Mouse (Mus musculus) heart, adult 8-10 months (tissue): ENCODE results near the gene Cacna1c. TPM values are rescaled to one million over a fixed set of nuclear protein-coding genes. Genes with fewer than 3 reads are reported as not detected.

ENCODE experiments used
- DNase-seq: peaks from one replicate; pipeline ENCODE4 v3.0.0; 2022; ENCODE audit warnings: low spot score
- total RNA-seq, 4 experiments: library from RNA; stranded (reverse); gene quantifications; 2 replicates each; pipeline ENCODE4 v1.2.4; 2022

The Cacna1c gene
- total RNA-seq, result 100 to 1,000 TPM; 227 to 263 (median 245) TPM

DNA sequence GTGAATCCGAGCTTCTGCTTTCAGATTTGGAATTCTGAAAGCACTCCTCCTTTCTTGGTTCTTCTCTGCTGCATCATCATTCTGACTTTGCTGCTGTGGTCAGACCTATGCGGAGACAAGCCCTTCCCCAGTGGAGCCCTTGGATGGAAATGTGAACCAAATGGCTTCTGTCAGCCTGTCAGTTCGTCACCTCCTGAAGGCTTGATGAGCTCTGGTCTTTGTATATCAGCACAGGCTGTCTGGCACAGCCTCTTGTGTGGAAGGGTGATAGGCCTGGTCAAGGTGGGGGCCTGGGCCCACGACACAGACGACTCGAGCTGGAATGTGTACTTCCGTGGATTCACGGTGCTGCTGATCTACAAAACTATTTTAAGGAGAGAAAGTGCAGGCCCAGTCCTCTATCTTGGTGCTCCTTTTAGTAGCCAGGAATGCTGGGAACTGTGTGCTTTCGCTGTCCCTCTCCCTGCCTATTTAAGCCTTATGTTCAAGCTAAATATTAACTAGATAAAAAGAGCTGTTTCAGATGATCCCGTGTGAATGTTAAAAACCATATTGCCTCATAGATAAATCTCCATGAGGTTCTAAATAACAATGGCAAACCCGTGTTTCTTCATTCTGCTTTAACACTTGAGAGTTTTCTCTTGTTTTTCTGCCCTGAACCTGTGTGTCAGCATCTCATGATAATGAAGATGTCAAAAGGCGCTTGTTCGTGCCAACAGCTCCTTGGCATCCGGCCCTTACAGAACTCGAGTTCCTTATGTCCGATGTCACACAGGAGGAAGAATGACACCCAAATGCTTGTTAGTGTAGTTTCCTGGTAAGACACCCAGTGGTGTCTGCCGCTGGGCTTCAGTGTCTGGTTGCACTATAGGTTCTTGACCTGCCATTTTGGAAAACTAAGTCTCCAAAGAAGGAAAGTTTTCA lies at the start of gene Cacna1c:
Cacna1c (minus strand) TSS at position 37 of the 924 bp plus-strand sequence.
- DNase-seq, result peak; percentile 72

DNA sequence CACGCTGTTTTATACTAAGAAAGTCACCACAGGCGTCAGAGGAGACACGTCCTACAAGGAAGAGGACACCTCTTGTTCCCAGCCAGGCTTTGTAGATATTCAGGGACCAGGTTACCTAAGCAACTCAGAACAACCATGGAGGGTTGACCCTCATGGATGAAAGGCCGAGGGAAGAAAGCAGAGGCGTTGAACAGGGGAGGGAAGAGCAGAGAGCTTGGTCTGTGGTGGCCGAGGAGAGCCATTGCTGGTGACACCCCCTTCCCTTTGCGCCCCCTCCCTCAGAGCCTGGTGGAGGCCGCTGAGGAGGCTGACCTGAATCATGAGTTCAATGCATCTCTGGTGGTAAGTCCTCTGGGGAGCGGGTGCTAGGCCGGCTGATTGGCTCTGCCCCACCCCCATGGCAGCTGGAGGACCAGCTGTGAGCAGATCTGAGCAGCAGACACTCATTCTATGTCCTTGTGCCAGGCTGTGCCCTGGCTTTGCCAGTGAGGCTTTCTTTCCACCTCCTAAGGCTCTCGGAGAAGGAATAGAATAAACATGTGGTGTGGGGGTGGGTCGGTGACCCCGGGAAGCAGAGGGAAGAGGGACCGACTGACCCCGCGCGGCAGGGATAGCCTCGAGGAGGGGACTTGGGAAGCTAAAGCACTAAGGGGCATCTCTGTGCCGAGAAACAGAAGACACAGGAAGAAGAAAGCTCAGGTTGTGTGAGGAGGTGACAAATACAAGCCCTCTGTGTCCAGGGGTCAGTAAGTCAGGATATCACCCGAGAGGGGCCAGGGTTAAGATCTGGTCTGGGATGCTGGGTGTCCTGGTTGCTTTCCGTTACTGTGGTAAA lies 44.9 kb upstream of the Cacna1c start:
- no peak for DNase-seq

DNA sequence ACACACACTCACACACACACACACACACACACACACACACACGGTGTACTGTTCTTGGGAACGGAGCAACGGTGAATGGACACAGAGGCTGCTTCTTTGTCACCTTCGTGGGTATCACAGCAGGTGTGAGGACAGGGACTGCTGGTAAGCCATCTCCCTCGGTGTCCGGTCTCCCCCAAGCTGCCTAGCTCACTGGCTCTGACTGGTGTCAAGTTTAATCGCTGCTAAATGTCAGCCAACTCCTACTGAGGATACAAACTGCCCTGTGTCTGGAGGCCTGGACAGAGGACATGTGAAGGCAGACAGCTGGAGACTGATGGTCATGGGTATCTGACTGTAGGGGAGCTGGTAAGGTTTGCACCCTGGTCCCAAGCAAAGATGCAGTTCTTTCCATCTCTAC lies 44.0 kb upstream of the Cacna1c start:
- no peak for DNase-seq

DNA sequence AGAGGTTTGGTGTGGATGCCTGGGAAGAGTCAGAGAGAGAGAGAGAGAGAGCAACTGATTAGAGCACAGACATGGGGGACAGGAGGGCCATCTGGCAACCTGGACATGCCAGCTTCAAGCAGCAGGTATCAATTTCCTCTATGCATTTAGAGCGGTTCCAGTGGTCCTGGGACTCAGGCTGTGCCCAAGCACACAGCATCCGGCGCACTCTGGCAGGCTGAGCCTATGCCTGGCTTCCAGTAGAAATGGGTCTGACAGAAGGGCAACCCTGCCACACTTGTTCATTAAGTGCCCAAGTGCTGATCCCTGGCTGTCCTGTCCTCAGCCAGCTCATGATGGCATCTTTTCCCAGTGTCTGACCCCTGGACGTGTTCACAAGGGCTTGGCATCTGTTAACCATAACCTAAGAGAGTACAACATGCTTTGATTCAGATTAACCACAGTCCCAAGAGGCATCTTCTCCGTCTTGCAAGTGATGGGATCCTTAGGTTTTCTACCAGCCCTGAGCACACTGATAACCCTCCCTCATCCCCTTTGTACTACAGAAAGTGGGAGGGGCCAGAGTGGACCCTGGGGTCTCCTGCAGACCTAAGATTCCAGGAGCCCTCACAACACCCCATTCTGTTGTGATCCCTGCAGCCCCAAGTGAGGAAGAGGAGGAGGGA lies 43.3 kb upstream of the Cacna1c start:
- DNase-seq, result no peak

DNA sequence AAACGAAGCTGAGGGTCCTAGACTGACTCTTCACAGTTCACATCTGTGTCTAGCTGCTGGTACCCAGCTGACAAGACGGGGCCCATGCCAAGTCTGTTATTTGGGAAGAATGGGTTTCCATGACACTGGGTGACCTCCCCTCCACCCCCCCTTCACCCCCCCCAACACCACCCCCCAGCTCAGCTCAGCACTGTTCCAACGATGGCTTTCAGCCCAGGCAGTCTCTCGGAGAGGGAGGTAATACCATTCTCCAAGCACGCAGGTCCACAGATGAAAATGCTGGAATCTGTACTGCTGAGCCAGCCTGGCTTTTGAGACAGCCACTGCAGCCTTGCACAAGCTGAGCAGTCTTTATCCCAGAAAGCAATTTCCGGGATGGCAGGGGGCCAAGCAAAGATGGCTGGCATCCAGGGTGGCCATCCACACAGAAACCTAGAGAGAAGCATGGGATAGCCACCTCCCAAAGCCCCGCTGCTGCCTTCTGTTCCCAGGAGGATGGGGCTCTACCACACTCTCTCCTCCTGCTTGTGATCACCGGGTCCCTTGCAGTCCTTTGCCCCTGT lies 41.3 kb upstream of the Cacna1c start:
- DNase-seq, result no peak

DNA sequence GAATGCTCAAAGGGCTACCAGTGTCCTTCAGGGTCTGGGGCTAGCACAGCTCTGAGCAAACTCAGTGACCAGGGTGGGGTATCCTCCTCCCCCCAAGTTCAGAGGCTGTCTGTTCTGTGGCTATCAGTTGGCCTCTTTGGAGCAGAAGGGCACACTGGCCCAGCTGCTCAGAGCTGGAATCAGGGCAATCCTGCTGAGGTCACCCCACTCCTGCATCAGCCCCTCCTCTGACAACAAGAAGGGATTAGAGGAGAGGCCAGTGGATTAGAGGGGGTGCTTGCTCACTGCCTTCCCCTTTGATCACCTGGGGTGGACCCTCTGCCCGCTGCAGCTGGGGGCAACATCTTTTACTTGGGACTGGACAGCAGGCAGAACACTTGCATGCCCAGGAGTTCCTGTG lies 40.0 kb upstream of the Cacna1c start, which contains the start of gene Cacna2d4:
Cacna2d4 (plus strand) TSS at position 286 of the 400 bp plus-strand sequence.
- DNase-seq, result no peak

DNA sequence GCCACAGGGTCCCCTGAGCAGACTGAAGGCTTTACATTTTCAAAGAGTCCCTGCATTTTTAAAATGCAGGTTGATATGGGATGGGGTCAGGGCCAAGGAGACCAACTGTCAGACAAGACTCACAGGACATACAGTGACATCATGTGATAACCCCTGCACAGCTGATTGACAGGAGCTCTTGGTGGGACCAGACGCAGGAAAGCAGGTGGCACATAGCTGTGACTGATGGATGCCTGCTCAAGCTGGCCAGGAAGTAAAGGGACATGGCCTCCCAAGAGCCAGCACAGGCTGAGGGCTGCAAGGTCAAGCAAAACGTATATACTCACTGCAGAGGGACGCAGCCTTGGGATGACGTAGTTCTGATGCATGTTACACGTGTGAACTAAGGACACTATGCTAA lies 39.2 kb upstream of the Cacna1c start:
- DNase-seq, result no peak

DNA sequence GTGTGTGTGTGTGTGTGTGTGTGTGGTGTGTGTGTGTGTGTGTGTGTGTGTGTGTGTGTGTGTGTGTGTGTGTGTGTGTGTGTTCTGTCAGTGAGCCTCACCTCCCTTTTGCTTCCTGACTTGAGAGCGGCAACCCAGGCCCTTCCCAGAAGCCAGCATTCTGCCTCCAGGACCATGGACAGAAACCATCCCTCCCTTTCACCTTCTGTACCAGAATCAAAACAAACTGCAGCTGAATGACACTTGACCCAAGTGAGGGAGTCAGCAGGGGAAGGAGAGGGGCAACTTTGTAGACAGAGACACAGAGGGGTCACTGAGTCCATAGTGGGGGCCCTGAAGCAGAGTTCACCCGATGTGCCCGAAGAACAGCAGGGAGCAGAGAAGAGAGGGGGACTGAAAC lies 36.8 kb upstream of the Cacna1c start:
- DNase-seq, result no peak

DNA sequence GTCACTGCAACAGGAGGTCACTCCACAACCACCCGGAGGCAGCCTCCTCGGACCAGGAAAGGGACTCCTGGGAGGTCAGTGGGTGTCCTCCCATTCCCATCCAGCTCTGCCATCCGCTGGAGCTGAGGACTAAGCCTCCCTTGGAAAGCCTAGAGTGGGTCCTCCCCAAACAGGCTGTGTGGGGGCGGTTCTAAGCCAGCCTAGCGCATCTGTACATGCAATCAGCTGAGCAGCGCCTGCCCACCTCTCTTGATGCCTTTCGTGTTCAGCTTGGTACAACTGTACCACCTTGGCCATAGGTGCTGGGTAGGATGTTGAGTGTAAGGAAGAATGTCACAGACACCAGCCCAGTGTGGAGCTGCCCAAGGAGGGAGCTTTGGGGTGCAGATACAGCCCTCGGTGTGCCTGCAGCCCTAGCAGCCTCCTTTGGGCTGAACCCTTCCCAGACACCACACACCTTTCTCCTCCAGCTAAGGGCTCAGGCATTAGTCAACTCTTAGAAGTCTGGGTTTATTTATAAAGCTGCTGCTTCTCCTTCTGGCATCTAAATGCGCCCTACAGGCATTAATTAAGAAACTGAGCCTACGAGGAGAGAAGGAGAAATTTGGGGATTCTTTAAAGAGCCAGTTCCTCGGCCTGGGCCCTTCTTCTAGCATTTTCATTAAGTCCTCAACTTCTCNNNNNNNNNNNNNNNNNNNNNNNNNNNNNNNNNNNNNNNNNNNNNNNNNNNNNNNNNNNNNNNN lies 32.8 kb upstream of the Cacna1c start:
- no peak for DNase-seq

DNA sequence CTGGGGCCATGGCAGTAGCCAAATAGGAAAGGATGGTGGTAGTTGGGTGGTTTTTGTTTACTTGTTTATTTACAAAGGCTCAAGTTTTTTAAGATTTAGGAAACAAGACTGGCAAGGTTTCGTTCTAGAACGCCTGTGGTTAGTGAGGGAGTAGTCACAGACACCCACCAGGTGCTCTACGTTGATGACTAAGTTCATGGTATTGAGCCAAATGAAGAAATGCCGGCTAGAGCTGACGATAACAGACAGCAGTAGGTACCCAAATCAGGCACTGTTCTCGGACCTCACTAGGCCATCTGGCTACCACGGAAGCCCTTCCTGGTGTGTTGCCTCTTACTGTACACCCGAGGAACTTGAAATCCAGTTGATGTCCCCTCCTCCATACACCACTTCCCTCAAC lies 30.8 kb upstream of the Cacna1c start:
- DNase-seq, result no peak

DNA sequence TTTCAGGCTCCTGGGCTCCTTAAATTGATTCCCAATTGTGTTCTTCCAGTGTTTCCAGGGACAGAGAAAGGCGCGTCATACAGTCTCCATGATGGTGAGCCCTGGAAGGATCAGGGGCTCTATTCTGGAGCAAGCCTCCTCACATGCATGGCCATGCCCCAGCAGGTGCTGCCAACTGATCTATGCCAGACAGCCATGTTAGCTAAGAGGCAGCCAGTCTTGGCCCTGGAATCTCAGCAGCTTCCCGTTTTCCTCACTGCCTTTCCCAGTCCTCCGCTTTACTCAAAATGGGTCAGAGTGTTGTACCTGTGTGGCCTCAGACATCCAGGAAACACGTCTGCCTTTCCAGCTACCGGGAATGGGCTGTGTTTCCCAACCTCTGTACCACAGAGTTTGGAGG lies 29.5 kb upstream of the Cacna1c start:
- no peak for DNase-seq

DNA sequence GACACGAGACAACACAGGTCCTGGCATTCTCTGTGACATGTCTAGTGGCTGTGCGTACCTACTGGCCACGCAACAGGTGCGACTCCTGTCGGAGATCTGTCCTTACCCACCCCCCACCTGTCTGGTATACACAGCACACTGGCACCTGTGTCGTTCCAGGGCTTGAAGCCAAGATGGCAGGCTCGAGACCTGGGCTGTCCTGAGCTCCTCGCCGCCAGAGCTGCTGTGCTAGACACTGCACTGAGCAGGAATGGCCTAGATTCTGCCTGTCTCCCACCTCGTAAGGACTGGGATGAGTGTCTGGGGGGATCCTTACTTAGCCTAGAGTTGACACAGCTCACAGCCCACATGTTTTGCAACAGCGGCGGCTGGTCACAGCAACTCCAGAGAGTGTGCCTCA lies 29.0 kb upstream of the Cacna1c start:
- no peak for DNase-seq

DNA sequence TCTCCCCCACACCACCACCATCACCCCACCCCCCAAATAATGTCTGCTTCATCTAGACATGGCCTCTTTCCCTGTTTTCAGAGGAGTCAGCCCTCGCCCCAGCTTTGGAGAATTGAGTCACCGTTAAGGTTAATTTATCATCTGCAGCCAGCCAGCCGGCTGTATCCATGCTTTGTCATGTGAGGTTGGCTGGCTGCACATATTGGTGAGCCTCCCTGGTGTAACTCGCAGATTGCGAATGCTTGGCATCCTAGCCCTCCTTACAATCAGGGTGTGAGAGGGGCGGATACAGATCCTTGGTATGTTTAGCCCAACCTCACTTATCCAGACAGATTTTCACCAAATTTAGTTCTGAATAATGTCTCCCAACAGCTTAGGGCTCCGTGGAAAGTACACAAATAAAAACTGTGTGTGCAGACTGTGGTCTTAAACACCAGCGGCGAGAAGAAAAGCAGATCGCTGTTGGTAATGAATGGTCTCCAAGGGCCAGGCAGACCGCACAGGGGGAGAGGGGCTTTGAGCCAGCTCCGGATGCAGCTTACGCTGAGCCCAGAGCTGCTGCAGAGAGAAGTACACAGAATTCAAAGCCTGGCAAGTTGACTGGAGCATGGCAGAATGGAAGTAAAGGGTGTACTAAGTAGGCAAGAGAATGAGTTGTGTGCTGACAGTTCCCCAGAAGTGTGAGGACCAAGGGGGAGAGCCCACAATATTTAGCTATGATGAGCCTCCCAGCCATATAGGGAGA lies 28.4 kb upstream of the Cacna1c start:
- DNase-seq, result no peak

DNA sequence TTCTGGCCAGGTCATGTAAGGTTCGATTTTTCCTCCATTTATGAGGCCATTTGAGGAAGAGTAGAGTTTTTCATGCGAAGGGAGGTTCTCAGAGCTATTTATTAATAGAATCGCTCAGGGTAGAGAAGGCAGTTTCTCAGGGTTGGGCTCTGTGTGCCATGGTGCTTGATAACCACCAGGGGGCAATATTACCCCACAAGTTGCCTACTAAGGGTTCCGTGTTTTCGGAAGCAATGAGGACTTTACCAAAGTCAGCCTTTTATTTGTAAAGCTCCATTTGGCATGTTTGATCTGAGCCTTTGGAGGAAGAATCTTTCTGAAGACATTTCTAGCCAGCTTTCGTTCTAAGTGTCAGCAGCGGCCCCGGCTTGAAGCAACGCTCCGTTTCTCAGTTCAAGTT lies 24.1 kb upstream of the Cacna1c start:
- DNase-seq, result peak; percentile 50

DNA sequence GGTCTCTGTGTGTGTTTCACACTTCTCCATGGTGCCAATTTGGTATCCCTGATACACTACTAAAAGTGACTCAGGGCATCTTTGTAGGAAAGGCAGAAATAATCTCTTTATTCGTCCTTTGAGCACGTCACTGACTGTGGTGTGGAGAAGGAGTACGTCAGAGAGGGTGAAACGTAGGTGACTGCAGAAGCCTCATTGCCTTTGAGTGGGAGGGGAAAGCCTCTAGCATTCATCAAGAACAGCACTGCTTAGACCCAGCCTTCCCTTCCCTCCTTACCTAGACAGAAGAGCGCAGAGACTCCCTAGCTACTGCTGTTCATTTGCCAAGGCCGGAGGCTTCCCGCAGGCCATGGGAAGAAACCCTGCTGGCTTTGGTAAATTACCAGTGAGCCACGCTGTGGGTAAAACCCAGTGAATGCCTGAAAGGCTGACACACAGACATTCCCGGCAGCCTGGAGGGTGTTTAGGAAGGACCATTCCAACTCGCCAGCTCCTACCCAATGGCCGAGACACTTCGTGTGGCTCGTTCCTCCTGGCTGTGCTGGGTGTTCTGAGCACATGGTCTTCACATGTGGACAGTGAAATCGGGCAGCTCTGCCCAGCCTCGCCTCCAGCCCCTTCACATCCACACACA lies 23.1 kb upstream of the Cacna1c start:
- DNase-seq, result no peak

DNA sequence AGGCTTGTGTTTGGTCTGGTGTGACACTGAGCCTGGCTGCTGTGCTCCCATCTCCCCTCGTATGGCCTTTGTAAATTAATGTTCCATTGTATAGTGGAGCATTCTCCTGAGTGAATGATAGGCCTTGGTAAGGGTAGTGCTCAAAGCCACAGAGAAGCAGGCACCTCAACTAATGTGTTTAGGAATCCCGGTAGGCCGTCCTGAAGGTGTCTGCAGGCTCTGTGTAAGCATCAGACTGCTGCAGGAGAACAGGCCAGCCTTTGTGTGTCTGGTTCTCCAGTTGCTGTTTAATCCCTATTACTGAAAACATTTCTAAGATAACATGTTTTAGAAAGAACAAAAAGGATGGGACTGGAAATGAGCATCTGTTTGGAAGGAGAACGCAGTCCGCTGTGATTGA lies 22.4 kb upstream of the Cacna1c start:
- DNase-seq, result no peak

DNA sequence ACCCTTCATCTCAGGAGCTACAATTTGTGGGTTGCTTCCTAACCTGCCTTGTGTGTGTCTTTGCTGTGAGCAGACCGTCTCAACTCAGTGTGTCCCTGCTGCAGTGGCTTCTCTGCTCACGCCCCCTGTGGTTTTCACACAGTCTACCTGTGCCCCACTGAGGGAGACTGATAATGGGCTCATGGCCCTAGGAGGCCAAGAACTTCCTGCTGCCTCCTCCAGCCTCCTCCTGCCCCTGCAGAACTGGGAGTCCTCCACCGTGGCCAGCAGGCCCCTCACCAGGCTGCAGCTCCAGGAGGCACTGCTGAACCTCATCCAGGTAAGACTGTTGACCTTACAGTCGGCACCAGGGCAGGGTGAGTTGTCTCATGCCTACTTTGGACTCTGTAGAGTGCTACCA lies 21.4 kb upstream of the Cacna1c start:
- no peak for DNase-seq

DNA sequence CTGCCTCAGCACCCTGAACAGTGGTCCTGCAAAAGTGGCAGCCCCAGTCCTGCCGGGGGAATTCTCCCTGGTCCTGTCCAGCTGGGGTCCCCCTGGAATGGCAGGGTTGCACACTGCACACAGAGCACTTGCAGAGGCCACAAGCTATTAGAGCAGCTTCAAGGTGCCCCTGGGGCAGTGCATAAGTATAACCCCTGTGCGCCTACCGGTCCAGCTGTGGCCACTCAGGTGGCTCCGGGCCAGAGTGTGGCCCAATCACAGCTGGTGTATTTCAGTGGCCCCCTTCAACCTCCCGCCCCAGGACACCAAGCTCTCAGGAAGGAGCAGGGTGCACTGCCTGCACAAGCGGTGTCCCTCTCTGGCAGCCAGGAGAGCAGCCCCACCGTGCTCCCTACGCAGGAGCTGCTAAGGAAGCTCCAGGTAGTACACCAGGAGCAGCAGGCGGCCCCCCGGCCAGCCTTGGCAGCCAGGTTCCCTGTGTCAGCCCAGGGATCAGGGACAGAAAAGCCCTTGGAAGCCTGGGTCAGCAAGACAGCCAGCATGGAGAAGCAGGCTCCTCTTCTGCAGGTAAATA lies 18.9 kb upstream of the Cacna1c start:
- no peak for DNase-seq

DNA sequence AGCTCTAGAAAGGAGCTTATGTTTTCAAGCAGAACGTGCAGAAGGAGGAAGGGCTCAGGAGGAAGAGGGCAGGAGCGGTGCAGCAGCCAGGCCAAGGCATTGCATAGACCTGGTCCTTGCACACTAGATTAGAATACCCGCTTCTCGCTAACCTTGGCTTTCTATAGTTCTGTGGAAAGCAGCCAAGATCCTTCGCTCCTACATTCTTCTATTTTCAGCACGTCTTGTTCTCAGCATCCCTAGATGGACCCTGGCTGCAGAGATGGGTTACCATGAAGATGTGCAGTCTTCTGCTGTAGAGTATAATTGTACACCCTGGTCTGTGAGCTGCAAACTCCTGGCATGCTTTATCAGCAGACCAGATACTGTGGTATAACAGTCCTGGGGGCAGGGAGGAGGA lies 18.0 kb upstream of the Cacna1c start:
- DNase-seq, result no peak
